Mouse (Mus musculus) megakaryocyte, embryonic 14.5 days (primary cell): ENCODE measurements at regions not wholly inside any gene's neighbourhood (a gene's known extent, or its start where the extent isn't known, plus 50 kb on each side); places are given as distances from the start of the nearest gene placed in this dataset.

Source experiments
- H3K27me3 ChIP-seq: replicated peaks from 2 replicates; pipeline ENCODE3; 2012; ENCODE audit warnings: inconsistent platforms
- H3K36me3 ChIP-seq: replicated peaks from 2 replicates; pipeline ENCODE3; 2012; ENCODE audit warnings: low read length, inconsistent platforms, mixed read lengths
- H3K4me1 ChIP-seq: 2 replicates; pipeline ENCODE4 v1.6.1; 2012; ENCODE audit warnings: inconsistent platforms
- H3K4me3 ChIP-seq: replicated peaks from 2 replicates; pipeline ENCODE3; 2012; ENCODE audit warnings: moderate library complexity, mild to moderate bottlenecking, inconsistent platforms
- H3K9me3 ChIP-seq: 2 replicates; pipeline ENCODE4 v1.6.1; 2012; ENCODE audit warnings: inconsistent platforms
- FLI1 ChIP-seq: IDR thresholded peaks from 2 replicates; pipeline ENCODE4 v1.6.1; 2012; ENCODE audit warnings: low read length, inconsistent platforms, mixed read lengths
- GATA1 ChIP-seq: IDR thresholded peaks from 3 replicates; pipeline ENCODE4 v1.6.1; 2012; ENCODE audit warnings: mixed read lengths, low read length, inconsistent platforms, borderline replicate concordance

GRCm38 (mm10) chr10:96724436-96725175, 107.8 kb downstream of the Btg1 start:
- no peak overlapping the region for H3K4me3 ChIP-seq
- H3K4me1 ChIP-seq = peaks cover 7% of the 10 kb centered on the region

GRCm38 (mm10) chr10:96726801-96727780, 110.3 kb downstream of the Btg1 start:
- Histone ChIP-seq H3K9me3 (no peaks in the 10 kb centered on the region), H3K4me1 (peaks cover 7% of the 10 kb centered on the region), H3K4me3 (no peak overlapping the region), H3K27me3 (no peaks in the 10 kb centered on the region), H3K36me3 (no peaks in the 10 kb centered on the region)
- TF ChIP-seq GATA1 (no peak), FLI1 (no peak)

More at GRCm38 (mm10) chr10:96724436-96725175, 107.8 kb downstream of the Btg1 start:
- peaks cover 2% of the 10 kb centered on the region for H3K27me3 ChIP-seq
- no peaks in the 10 kb centered on the region for H3K36me3 ChIP-seq
- no peaks in the 10 kb centered on the region for H3K9me3 ChIP-seq
- TF ChIP-seq GATA1 = no peak
- TF ChIP-seq FLI1 = no peak

GRCm38 (mm10) chr10:96733581-96733980, 116.8 kb downstream of the Btg1 start:
- no peak overlapping the region for H3K4me3 ChIP-seq
- H3K27me3 ChIP-seq = no peaks in the 10 kb centered on the region
- no peak for TF ChIP-seq FLI1
- no peak for TF ChIP-seq GATA1
- no peaks in the 10 kb centered on the region for H3K36me3 ChIP-seq
- 0 out of 2 replicates have a peak, but pooled peaks cover 3% of the 10 kb centered on the region for H3K9me3 ChIP-seq
- H3K4me1 ChIP-seq = no peaks in the 10 kb centered on the region

- Histone ChIP-seq H3K4me1 (no peaks in the 10 kb centered on the region), H3K9me3 (0 out of 2 replicates have a peak, but pooled peaks cover 6% of the 10 kb centered on the region), H3K27me3 (no peaks in the 10 kb centered on the region), H3K4me3 (no peak overlapping the region), H3K36me3 (no peaks in the 10 kb centered on the region)
- no peak for TF ChIP-seq FLI1
- TF ChIP-seq GATA1 = no peak
Observed at GRCm38 (mm10) chr10:96735146-96735545, 118.3 kb downstream of the Btg1 start.

GRCm38 (mm10) chr10:96735885-96736628, 119.3 kb downstream of the Btg1 start:
- 0 out of 2 replicates have a peak, but pooled peaks cover 6% of the 10 kb centered on the region for H3K9me3 ChIP-seq
- no peaks in the 10 kb centered on the region for H3K36me3 ChIP-seq
- no peaks in the 10 kb centered on the region for H3K27me3 ChIP-seq
- no peak overlapping the region for H3K4me3 ChIP-seq
- H3K4me1 ChIP-seq = no peaks in the 10 kb centered on the region
- TF ChIP-seq GATA1 (no peak), FLI1 (no peak)

GRCm38 (mm10) chr10:96737972-96738371, 121.2 kb downstream of the Btg1 start:
- H3K4me1 ChIP-seq = no peaks in the 10 kb centered on the region
- H3K4me3 ChIP-seq = no peak overlapping the region
- no peaks in the 10 kb centered on the region for H3K36me3 ChIP-seq
- no peak for TF ChIP-seq FLI1
- TF ChIP-seq GATA1 = no peak
- H3K9me3 ChIP-seq = 0 out of 2 replicates have a peak, but pooled peaks cover 6% of the 10 kb centered on the region
- no peaks in the 10 kb centered on the region for H3K27me3 ChIP-seq

- no peak overlapping the region for H3K4me3 ChIP-seq
- no peaks in the 10 kb centered on the region for H3K27me3 ChIP-seq
- TF ChIP-seq FLI1 (no peak), GATA1 (no peak)
- no peaks in the 10 kb centered on the region for H3K4me1 ChIP-seq
- 0 out of 2 replicates have a peak, but pooled peaks cover 6% of the 10 kb centered on the region for H3K9me3 ChIP-seq
- no peaks in the 10 kb centered on the region for H3K36me3 ChIP-seq
Observed at GRCm38 (mm10) chr10:96738606-96739005, 121.8 kb downstream of the Btg1 start.

- H3K36me3 ChIP-seq = no peaks in the 10 kb centered on the region
- TF ChIP-seq FLI1 = no peak
- no peak for TF ChIP-seq GATA1
- H3K4me3 ChIP-seq = no peak overlapping the region
Observed at GRCm38 (mm10) chr10:96744167-96744777, 127.5 kb downstream of the Btg1 start.

More at GRCm38 (mm10) chr10:96744167-96744777, 127.5 kb downstream of the Btg1 start:
- no peaks in the 10 kb centered on the region for H3K27me3 ChIP-seq
- H3K4me1 ChIP-seq = no peaks in the 10 kb centered on the region
- no peaks in the 10 kb centered on the region for H3K9me3 ChIP-seq
